Mouse (Mus musculus) limb, embryonic 11.5 days (tissue): ENCODE measurements around the gene Snrpc. TPM values are rescaled to one million over a fixed set of nuclear protein-coding genes. Genes with fewer than 3 reads are reported as not detected.

Experiments used
- ATAC-seq: fragments of 200-750 bp; cut with Nextera tagmentation; 2 replicates; pipeline ENCODE4 v1.8.0; 2017; ENCODE audit warnings: low read depth; ENCODE audit not compliant: insufficient number of reproducible peaks, low FRiP score, low TSS enrichment
- DNase-seq: peaks from one replicate; pipeline ENCODE4 v3.0.0-alpha.2; 2015; ENCODE audit warnings: low spot score
- H3K27ac ChIP-seq: fragments of 300-500 bp; sonication (generic); replicated peaks from 2 replicates; pipeline ENCODE4 v1.5.1; 2014; ENCODE audit warnings: low read depth, mild to moderate bottlenecking, low read length
- H3K27me3 ChIP-seq: fragments of 300-500 bp; sonication (generic); 2 replicates; pipeline ENCODE4 v1.6.1; 2014; ENCODE audit warnings: mild to moderate bottlenecking, low read length, mixed read lengths; ENCODE audit not compliant: control insufficient read depth, insufficient read depth
- H3K36me3 ChIP-seq: fragments of 300-500 bp; sonication (generic); 2 replicates; pipeline ENCODE4 v1.6.1; 2014; ENCODE audit warnings: mild to moderate bottlenecking, low read length, moderate library complexity, mixed read lengths; ENCODE audit not compliant: control insufficient read depth, insufficient read depth
- H3K4me1 ChIP-seq: fragments of 300-500 bp; sonication (generic); 2 replicates; pipeline ENCODE4 v1.6.1; 2014; ENCODE audit warnings: low read length, mixed read lengths; ENCODE audit not compliant: control insufficient read depth, insufficient read depth
- H3K4me2 ChIP-seq: fragments of 300-500 bp; sonication (generic); 2 replicates; pipeline ENCODE4 v1.6.1; 2014; ENCODE audit warnings: low read depth, mild to moderate bottlenecking, moderate library complexity; ENCODE audit not compliant: severe bottlenecking
- H3K4me3 ChIP-seq: fragments of 300-500 bp; sonication (generic); 2 replicates; pipeline ENCODE4 v1.5.1; 2014; ENCODE audit warnings: low read depth, low read length
- H3K9ac ChIP-seq: fragments of 300-500 bp; sonication (generic); 2 replicates; pipeline ENCODE4 v1.6.1; 2014; ENCODE audit warnings: mild to moderate bottlenecking, low read length
- H3K9me3 ChIP-seq: fragments of 300-500 bp; sonication (generic); 2 replicates; pipeline ENCODE4 v1.6.1; 2016; ENCODE audit warnings: low read length; ENCODE audit not compliant: control insufficient read depth
- WGBS: fragments of 180-500 bp; shearing (Covaris S2); extraction: QIAGEN DNeasy Blood & Tissue Kit; methylation state at CpG from one replicate; pipeline ENCODE4 v1.1.7; 2014; 5-methylcytosine and 5-hydroxymethylcytosine counted together
- polyA plus RNA-seq: library from polyadenylated mRNA; unstranded; fragments of >200 nt; fragmentation: Nextera tagmentation; extraction: Ambion mirVana; gene quantifications from 2 replicates; pipeline ENCODE4 v1.2.1, GENCODE M21; 2014

Gene Snrpc
- polyA plus RNA-seq, 1 experiment from 2014 or later = 415 TPM

GRCm38 (mm10) chr17:27859131-27859530, 21.2 kb downstream of the Snrpc start:
- Histone ChIP-seq H3K4me2 (no peak overlapping the region), H3K9me3 (no peaks in the 10 kb centered on the region), H3K36me3 (no peaks in the 10 kb centered on the region), H3K9ac (no peak overlapping the region), H3K4me1 (peaks cover 10% of the 10 kb centered on the region), H3K27me3 (no peaks in the 10 kb centered on the region), H3K4me3 (no peak overlapping the region), H3K27ac (no peak overlapping the region)
- 39% methylated on average over 2 of the region's 2 CpGs for WGBS
- DNase-seq (no peak), ATAC-seq (no peak)

GRCm38 (mm10) chr17:27865461-27865860, 27.5 kb downstream of the Snrpc start:
- no peak overlapping the region for H3K4me3 ChIP-seq

GRCm38 (mm10) chr17:27866737-27867136, 28.8 kb downstream of the Snrpc start:
- H3K9me3 ChIP-seq = no peaks in the 10 kb centered on the region
- ATAC-seq (no peak), DNase-seq (no peak)
- no peaks in the 10 kb centered on the region for H3K4me1 ChIP-seq
- no peak overlapping the region for H3K27ac ChIP-seq
- H3K4me2 ChIP-seq = no peak overlapping the region
- 94% methylated on average over 4 of the region's 4 CpGs for WGBS
- H3K4me3 ChIP-seq = no peak overlapping the region
- H3K36me3 ChIP-seq = 0 out of 2 replicates have a peak, but pooled peaks cover 2% of the 10 kb centered on the region
- H3K27me3 ChIP-seq = no peaks in the 10 kb centered on the region
- H3K9ac ChIP-seq = no peak overlapping the region

More at GRCm38 (mm10) chr17:27865461-27865860, 27.5 kb downstream of the Snrpc start:
- Histone ChIP-seq H3K27ac (no peak overlapping the region), H3K9me3 (no peaks in the 10 kb centered on the region), H3K4me1 (no peaks in the 10 kb centered on the region), H3K9ac (no peak overlapping the region), H3K36me3 (0 out of 2 replicates have a peak, but pooled peaks cover 2% of the 10 kb centered on the region), H3K4me2 (no peak overlapping the region), H3K27me3 (no peaks in the 10 kb centered on the region)
- DNase-seq = no peak
- no peak for ATAC-seq
- WGBS = 79% methylated on average over 2 of the region's 2 CpGs

- Histone ChIP-seq H3K9ac (no peak overlapping the region), H3K9me3 (no peaks in the 10 kb centered on the region), H3K36me3 (0 out of 2 replicates have a peak, but pooled peaks cover 2% of the 10 kb centered on the region), H3K27ac (no peak overlapping the region), H3K4me3 (no peak overlapping the region), H3K27me3 (no peaks in the 10 kb centered on the region), H3K4me1 (no peaks in the 10 kb centered on the region), H3K4me2 (no peak overlapping the region)
- 91% methylated on average over 3 of the region's 3 CpGs for WGBS
- ATAC-seq (no peak), DNase-seq (no peak)
Measured at GRCm38 (mm10) chr17:27871851-27872250, 33.9 kb downstream of the Snrpc start.

- Histone ChIP-seq H3K27ac (no peak overlapping the region), H3K4me2 (no peak overlapping the region), H3K27me3 (no peaks in the 10 kb centered on the region), H3K36me3 (0 out of 2 replicates have a peak, but pooled peaks cover 2% of the 10 kb centered on the region), H3K9ac (no peak overlapping the region), H3K4me1 (no peaks in the 10 kb centered on the region), H3K9me3 (no peaks in the 10 kb centered on the region), H3K4me3 (no peak overlapping the region)
- WGBS = 64% methylated on average over 3 of the region's 3 CpGs
- no peak for DNase-seq
- no peak for ATAC-seq
Measured at GRCm38 (mm10) chr17:27873583-27873982, 35.6 kb downstream of the Snrpc start.

GRCm38 (mm10) chr17:27874510-27874909, 36.6 kb downstream of the Snrpc start:
- 80% methylated on average over 5 of the region's 5 CpGs for WGBS
- Histone ChIP-seq H3K36me3 (0 out of 2 replicates have a peak, but pooled peaks cover 2% of the 10 kb centered on the region), H3K4me1 (no peaks in the 10 kb centered on the region), H3K9ac (no peak overlapping the region), H3K9me3 (no peaks in the 10 kb centered on the region), H3K27ac (no peak overlapping the region), H3K4me2 (no peak overlapping the region), H3K27me3 (no peaks in the 10 kb centered on the region), H3K4me3 (no peak overlapping the region)
- DNase-seq (no peak), ATAC-seq (no peak)

GRCm38 (mm10) chr17:27881518-27881917, 43.6 kb downstream of the Snrpc start:
- Histone ChIP-seq H3K27me3 (no peaks in the 10 kb centered on the region), H3K4me2 (no peak overlapping the region), H3K4me1 (no peaks in the 10 kb centered on the region), H3K9me3 (no peaks in the 10 kb centered on the region), H3K27ac (no peak overlapping the region), H3K9ac (no peak overlapping the region), H3K36me3 (peaks cover 15% of the 10 kb centered on the region), H3K4me3 (no peak overlapping the region)
- DNase-seq (no peak), ATAC-seq (no peak)
- WGBS = 70% methylated on average over 11 of the region's 11 CpGs

- Histone ChIP-seq H3K27ac (no peak overlapping the region), H3K4me1 (no peaks in the 10 kb centered on the region), H3K36me3 (peaks cover 23% of the 10 kb centered on the region), H3K9ac (no peak overlapping the region), H3K4me2 (no peak overlapping the region), H3K27me3 (no peaks in the 10 kb centered on the region), H3K4me3 (no peak overlapping the region), H3K9me3 (no peaks in the 10 kb centered on the region)
- 87% methylated on average over 8 of the region's 8 CpGs for WGBS
- ATAC-seq (no peak), DNase-seq (no peak)
Measured at GRCm38 (mm10) chr17:27883129-27883528, 45.2 kb downstream of the Snrpc start.

- H3K4me1 ChIP-seq = no peaks in the 10 kb centered on the region
- H3K9me3 ChIP-seq = no peaks in the 10 kb centered on the region
- DNase-seq = no peak
- ATAC-seq = no peak
- 96% methylated on average over 6 of the region's 6 CpGs for WGBS
- H3K9ac ChIP-seq = no peak overlapping the region
- H3K4me3 ChIP-seq = no peak overlapping the region
- no peak overlapping the region for H3K4me2 ChIP-seq
- no peak overlapping the region for H3K27ac ChIP-seq
- no peaks in the 10 kb centered on the region for H3K27me3 ChIP-seq
- H3K36me3 ChIP-seq = peaks cover 23% of the 10 kb centered on the region
Measured at GRCm38 (mm10) chr17:27883994-27884393, 46.0 kb downstream of the Snrpc start.
